Mouse (Mus musculus) small intestine, adult 10 weeks (tissue): ENCODE measurements around the gene Cyp2j6. TPM values are rescaled to one million over a fixed set of nuclear protein-coding genes. Genes with fewer than 3 reads are reported as not detected.

Experiments used
- polyA plus RNA-seq: library from polyadenylated mRNA; stranded (reverse); fragments of 350-450 nt; fragmentation: Illumina TruSeq; extraction: RNeasy Lipid Tissue Mini Kit (QIAGEN cat#74804); gene quantifications from one replicate; pipeline ENCODE4 v1.2.3, GENCODE M21; 2014; ENCODE audit warnings: low replicate concordance

Gene Cyp2j6
- polyA plus RNA-seq, result 780 TPM

GRCm38 (mm10) chr4:96553133-96553819 lies at the start of gene Cyp2j6:
Gene Cyp2j6, minus strand, starts transcription at chr4:96553661.

GRCm38 (mm10) chr4:96590911-96591790 lies 37.7 kb upstream of the Cyp2j6 start, which contains the start of gene Cyp2j9:
Gene Cyp2j9, minus strand, starts transcription at chr4:96591578.

GRCm38 (mm10) chr4:96507286-96507685 lies 46.2 kb downstream of the Cyp2j6 start, which contains the start of gene Cyp2j8:
Gene Cyp2j8, minus strand, starts transcription at chr4:96507386.

Other genes starting within 250 kb of the Cyp2j6 start
- gene Cyp2j11, start 205.0 kb downstream of the Cyp2j6 start, polyA plus RNA-seq, result 0.52 TPM
- 1.0 TPM for gene Cyp2j8, start 46.3 kb downstream of the Cyp2j6 start, polyA plus RNA-seq
- gene Cyp2j9, start 37.9 kb upstream of the Cyp2j6 start, polyA plus RNA-seq, result 31.7 TPM
- gene Cyp2j5, start 110.5 kb upstream of the Cyp2j6 start, polyA plus RNA-seq, result 1.8 TPM
- not detected for gene Gm12695, start 231.5 kb upstream of the Cyp2j6 start, polyA plus RNA-seq